Mouse (Mus musculus) spleen, adult 2 months (tissue): ENCODE measurements around the gene Rtkn. TPM values are rescaled to one million over a fixed set of nuclear protein-coding genes. Genes with fewer than 3 reads are reported as not detected.

Source experiments
- DNase-seq, 2 experiments: peaks; one replicate each; pipeline versions ENCODE4 v3.0.0 to v3.0.0-alpha.2; 2012 to 2021; ENCODE audit warnings: low spot score in 2 of 2, low read depth in 1 of 2
- H3K27ac ChIP-seq: fragments of 200-500 bp; 2 replicates; pipeline ENCODE4 v1.5.1; 2012; ENCODE audit warnings: low read length, inconsistent platforms; ENCODE audit not compliant: insufficient read depth
- H3K27me3 ChIP-seq: fragments of 200-500 bp; 2 replicates; pipeline ENCODE4 v1.6.1; 2012; ENCODE audit warnings: mild to moderate bottlenecking, moderate library complexity, low read length, inconsistent platforms; ENCODE audit not compliant: control insufficient read depth, insufficient read depth
- H3K36me3 ChIP-seq: fragments of 200-500 bp; 2 replicates; pipeline ENCODE4 v1.6.1; 2012; ENCODE audit warnings: mild to moderate bottlenecking, low read length, inconsistent platforms; ENCODE audit not compliant: control insufficient read depth, insufficient read depth
- H3K4me1 ChIP-seq: fragments of 200-500 bp; 2 replicates; pipeline ENCODE4 v1.6.1; 2011; ENCODE audit warnings: inconsistent platforms; ENCODE audit not compliant: control insufficient read depth, insufficient read depth, insufficient read length
- H3K4me3 ChIP-seq: fragments of 200-500 bp; 2 replicates; pipeline ENCODE4 v1.5.1; 2011; ENCODE audit warnings: mild to moderate bottlenecking, inconsistent platforms; ENCODE audit not compliant: insufficient read depth, insufficient read length; ENCODE audit errors: extremely low read depth
- CTCF ChIP-seq: fragments of 200-500 bp; IDR thresholded peaks from 2 replicates; pipeline ENCODE4 v1.5.1; 2011; ENCODE audit warnings: mild to moderate bottlenecking, inconsistent platforms; ENCODE audit not compliant: insufficient read depth, insufficient read length, insufficient replicate concordance; ENCODE audit errors: extremely low read depth
- POLR2A ChIP-seq: fragments of 200-500 bp; IDR thresholded peaks from 2 replicates; pipeline ENCODE4 v1.6.1; 2011; ENCODE audit warnings: low read depth, low read length, inconsistent platforms
- WGBS: fragments of 180-500 bp; shearing (Covaris S2); methylation state at CpG from one replicate; pipeline ENCODE4 v1.1.7; 2018; 5-methylcytosine and 5-hydroxymethylcytosine counted together
- polyA plus RNA-seq: library from polyadenylated mRNA; depleted of rRNA; stranded (reverse); fragments of >200 nt; gene quantifications from 2 replicates; pipeline ENCODE4 v1.2.3, GENCODE M21; 2012

Rtkn gene
- polyA plus RNA-seq, 1 experiment, result 3.6 TPM

DNA sequence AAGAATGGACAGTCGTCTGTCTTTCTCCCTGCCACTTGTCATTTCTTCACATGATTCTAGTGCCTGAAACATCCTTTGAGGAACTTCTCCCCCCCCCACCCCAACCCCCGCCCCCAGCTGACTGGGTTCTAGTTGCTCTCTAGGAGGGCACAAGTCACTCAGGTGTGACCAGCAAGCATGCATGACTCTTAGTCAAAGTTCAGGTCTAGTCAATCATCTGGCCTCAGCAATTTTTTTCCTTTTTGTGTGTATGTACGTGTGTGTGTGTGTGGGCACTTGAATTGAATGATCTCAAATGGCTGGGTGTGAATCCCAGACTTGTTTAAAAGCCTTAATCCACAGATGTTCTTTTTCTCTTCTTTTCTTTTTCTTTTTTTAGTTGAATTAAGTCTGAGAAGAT, 1.0 kb upstream of the Rtkn start:
- Histone ChIP-seq H3K4me1 (peaks cover 3% of the 10 kb centered on the region), H3K27me3 (peaks cover 14% of the 10 kb centered on the region), H3K4me3 (no peak overlapping the region), H3K27ac (no peak overlapping the region), H3K36me3 (no peaks in the 10 kb centered on the region)
- no peak for DNase-seq
- 64% methylated on average over 3 of the region's 3 CpGs for WGBS
- TF ChIP-seq POLR2A, result no peak
- no peak for TF ChIP-seq CTCF

DNA sequence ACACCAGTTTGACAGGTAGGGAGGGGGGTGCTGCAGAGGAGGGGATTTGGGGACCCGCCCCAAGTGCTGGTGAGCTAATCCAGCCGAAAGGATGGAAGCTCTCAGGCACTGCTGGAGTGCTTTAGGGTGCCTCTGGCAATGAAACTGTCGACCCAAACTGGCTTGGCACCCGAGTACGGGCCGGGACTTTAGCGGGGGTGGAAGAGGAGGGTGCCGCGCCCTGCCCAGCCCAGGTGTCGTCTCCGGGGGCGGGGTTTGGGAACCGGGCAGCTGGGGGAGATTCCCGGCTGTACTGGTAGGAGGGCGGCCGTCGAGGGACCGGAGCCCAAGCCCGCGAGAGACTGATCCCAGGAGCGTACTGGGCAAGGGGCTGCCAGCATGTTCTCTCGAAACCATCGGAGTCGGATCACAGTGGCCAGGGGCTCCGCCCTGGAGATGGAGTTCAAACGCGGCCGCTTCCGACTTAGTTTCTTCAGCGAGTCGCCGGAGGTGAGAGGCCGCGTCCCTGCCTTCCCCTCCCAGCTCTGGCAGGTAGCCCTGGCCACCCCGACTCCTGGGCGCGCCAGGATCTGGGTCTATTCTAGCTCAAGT, 403 bp downstream of the Rtkn start:
- no peak for TF ChIP-seq POLR2A
- TF ChIP-seq CTCF, result no peak
- H3K36me3 ChIP-seq, result no peaks in the 10 kb centered on the region
- WGBS, result 32% methylated on average over 37 of the region's 37 CpGs
- H3K27ac ChIP-seq, result no peak overlapping the region
- peaks cover 3% of the 10 kb centered on the region for H3K4me1 ChIP-seq
- DNase-seq, result no peak
- peaks cover 14% of the 10 kb centered on the region for H3K27me3 ChIP-seq
- no peak overlapping the region for H3K4me3 ChIP-seq

DNA sequence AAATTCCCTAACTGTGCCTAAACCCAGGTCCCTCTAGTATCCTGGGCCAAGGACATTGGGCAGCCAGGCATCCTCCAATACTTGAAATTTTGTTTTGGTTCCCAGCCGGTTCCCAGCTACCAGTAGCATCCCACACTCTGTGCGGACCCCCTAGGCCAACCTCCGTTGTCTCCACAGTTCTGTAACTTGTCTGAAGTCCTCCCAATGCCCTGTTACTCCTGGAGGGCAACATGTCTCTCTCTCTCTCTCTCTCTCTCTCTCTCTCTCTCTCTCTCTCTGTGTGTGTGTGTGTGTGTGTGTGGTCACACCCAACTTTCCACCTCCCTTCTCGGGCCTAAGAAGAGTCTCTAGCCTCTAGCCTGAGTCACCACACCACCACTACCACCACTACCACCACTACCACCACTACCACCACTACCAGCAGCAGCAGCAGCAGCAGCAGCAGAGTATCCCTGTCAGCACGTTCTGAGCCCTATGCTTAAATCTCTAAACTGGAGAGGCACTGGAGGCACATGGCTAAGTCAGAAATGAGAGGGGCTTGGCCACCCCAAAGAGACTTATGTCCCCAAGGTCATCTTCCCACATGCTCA, 1.1 kb downstream of the Rtkn start:
- peaks cover 3% of the 10 kb centered on the region for H3K4me1 ChIP-seq
- H3K4me3 ChIP-seq, result peak overlapping the region; percentile 45; the same call in 1 of the 2 replicates
- 65% methylated on average over 5 of the region's 5 CpGs for WGBS
- no peak overlapping the region for H3K27ac ChIP-seq
- peaks cover 14% of the 10 kb centered on the region for H3K27me3 ChIP-seq
- DNase-seq, result no peak
- H3K36me3 ChIP-seq, result no peaks in the 10 kb centered on the region
- TF ChIP-seq POLR2A (no peak), CTCF (no peak)

DNA sequence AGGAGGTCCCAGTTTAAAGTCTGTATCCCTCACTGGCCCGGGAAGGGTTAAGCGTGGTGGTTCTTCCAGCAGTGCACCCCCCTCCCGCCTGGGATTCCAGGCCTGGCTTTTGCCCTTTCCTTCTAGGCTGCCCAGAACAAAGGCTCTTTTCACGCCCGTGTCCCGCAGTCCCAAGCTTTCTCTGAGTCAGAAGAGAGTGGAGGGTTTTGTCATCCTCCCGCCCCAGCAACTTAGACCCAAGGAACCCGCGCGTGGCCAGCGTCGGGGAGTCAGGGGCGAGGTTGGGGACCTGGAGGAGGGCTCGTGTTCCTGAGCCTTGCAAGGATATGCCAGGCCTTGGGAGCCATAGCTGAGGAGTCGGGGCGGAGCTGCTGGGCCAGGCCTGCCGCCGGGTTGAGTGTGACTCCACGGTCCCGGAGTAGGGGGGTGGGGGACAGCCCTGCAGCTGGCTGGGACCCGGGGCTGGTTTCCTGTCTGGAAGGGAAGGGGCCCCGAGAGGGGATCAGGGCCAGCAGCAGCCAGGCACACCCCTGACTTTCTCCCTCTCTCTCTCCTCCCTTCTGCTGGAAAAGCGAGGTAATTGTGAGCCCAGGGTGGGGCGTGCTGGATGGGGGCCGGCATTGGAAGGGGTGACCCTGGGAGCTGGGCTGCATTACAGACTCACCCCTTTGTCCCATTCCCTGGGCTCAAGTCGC, 1.8 kb downstream of the Rtkn start:
- H3K4me1 ChIP-seq, result peaks cover 3% of the 10 kb centered on the region
- TF ChIP-seq CTCF, result no peak
- no peak for TF ChIP-seq POLR2A
- H3K27ac ChIP-seq, result peak overlapping the region; percentile 37
- 10% methylated on average over 26 of the region's 26 CpGs for WGBS
- peak overlapping the region; percentile 45; the same call in 1 of the 2 replicates for H3K4me3 ChIP-seq
- no peaks in the 10 kb centered on the region for H3K36me3 ChIP-seq
- H3K27me3 ChIP-seq, result peaks cover 13% of the 10 kb centered on the region
- no peak for DNase-seq

DNA sequence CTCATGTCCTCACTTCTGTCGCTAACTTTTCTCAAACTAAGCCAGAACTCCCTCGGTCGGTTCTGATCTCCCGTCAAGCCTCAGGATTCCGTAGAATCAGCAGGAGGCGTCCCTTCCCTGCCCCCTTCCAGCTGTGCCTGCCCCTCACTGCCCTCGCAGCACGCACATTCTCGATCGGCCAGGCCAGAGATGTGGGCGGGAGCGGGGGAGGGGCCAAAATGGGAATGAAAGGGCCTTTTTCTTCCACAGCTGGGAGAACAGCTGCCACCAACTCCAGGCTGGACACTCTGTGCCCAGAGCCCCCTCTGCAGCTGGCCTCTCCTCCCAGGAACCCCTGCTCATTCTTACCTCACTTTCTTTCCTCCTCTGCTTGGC, 2.3 kb downstream of the Rtkn start:
- H3K27me3 ChIP-seq, result peaks cover 13% of the 10 kb centered on the region
- 2% methylated on average over 12 of the region's 12 CpGs for WGBS

DNA sequence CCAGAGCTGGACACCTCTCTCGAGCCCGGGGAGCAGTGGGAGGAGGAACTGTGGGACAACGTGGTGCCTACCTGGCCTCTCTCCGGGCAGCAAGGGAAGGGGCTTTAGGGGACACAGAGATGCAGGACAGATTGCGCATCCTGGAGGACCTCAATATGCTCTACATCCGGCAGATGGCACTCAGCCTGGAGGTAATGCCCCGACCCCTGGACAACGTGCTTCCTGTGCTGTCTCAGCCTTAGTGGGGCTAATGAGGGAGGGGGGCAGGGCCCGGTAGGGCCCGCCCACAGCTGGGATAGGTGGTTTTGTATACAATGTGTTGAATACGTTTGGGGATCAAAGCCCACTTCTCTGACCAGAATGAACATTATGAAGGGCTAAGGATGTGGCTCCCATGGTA, 2.8 kb downstream of the Rtkn start:
- TF ChIP-seq POLR2A, result no peak
- TF ChIP-seq CTCF, result no peak
- no peak overlapping the region for H3K4me3 ChIP-seq
- WGBS, result 8% methylated on average over 11 of the region's 11 CpGs
- no peak overlapping the region for H3K27ac ChIP-seq
- peaks cover 13% of the 10 kb centered on the region for H3K27me3 ChIP-seq
- H3K4me1 ChIP-seq, result peaks cover 3% of the 10 kb centered on the region
- DNase-seq, result no peak
- H3K36me3 ChIP-seq, result no peaks in the 10 kb centered on the region

More for the DNA sequence above, 2.3 kb downstream of the Rtkn start:
- Histone ChIP-seq H3K4me1 (peaks cover 3% of the 10 kb centered on the region), H3K36me3 (no peaks in the 10 kb centered on the region), H3K4me3 (peak overlapping the region; percentile 45; the same call in 1 of the 2 replicates), H3K27ac (peak overlapping the region; percentile 37)
- no peak for DNase-seq
- TF ChIP-seq CTCF, result no peak
- no peak for TF ChIP-seq POLR2A
